Mouse (Mus musculus) adrenal gland, postnatal 10 days (tissue): Measurements from ENCODE around the gene Mgat4b. TPM values are rescaled to one million over a fixed set of nuclear protein-coding genes. Genes with fewer than 3 reads are reported as not detected.
"Not testable (repeated sequence)": the region's sequence is repeated elsewhere in the genome, so short reads cannot be mapped to it uniquely, and the experiment has no call there.

Source experiments
- DNase-seq: peaks from one replicate; pipeline ENCODE4 v3.0.0; 2021; ENCODE audit warnings: mixed read lengths
- long read RNA-seq, 2 experiments: library from polyadenylated mRNA; stranded (forward); transcript quantifications; one replicate each; pipeline ENCODE4 v2.0.0; 2021
- total RNA-seq, 2 experiments: library from RNA; stranded (reverse); gene quantifications; 2 replicates each; pipeline ENCODE4 v1.2.3; 2021

Mgat4b gene
- 100 to 1,000 TPM; 118 to 141 TPM for total RNA-seq
- long read RNA-seq, experiment 1, transcript Mgat4b-201 (15 exons, 2,429 nt) = major isoform, 121 of 210 reads
- long read RNA-seq, experiment 1, partial matches to known transcripts = 48 of 210 reads
- long read RNA-seq, experiment 1, other reads (novel, unspliced or antisense) = 37 of 210 reads
- long read RNA-seq, experiment 2, transcript Mgat4b-201 (15 exons, 2,429 nt) = major isoform, 124 of 161 reads
- long read RNA-seq, experiment 2, partial matches to known transcripts = 12 of 161 reads
- long read RNA-seq, experiment 2, other reads (novel, unspliced or antisense) = 25 of 161 reads

DNA sequence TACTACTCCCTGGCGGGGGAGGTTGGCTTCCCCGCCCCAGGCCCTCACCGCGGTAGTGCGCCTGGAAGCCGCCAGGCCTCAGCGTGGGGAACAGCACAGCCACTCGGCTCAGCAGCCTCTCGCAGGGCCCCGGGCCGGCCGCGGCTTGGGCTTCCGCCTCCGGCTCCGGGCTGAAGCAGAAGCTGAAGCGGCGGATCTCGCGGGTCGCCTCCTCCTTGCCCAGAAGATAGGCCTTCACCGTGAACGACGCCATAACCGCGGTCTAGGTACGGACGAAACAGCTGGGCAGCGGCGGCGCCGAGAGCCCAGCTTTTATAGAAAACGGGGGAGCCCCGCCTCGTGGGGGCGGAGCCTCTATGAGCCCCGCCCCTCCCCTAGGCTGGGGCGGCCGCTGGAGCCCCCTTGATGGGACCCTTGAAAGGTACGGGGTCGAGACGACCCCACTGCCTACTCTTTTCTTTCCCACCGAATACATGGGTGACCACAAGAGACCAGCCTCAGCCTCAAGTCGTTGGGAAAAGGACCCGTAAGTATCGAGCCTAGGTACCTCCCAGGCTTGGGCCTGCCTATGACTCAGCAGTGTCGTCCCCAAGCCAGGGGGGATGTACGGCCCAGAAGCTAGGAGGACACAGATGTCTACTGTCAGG lies at the start of gene Mgat4b, which contains the start of gene Sqstm1:
Gene Mgat4b (plus strand): TSS at position 386 of the 647 bp plus-strand sequence.
Gene Sqstm1 (minus strand): TSS at position 323 of the 647 bp plus-strand sequence.
- peak; percentile 93 for DNase-seq

DNA sequence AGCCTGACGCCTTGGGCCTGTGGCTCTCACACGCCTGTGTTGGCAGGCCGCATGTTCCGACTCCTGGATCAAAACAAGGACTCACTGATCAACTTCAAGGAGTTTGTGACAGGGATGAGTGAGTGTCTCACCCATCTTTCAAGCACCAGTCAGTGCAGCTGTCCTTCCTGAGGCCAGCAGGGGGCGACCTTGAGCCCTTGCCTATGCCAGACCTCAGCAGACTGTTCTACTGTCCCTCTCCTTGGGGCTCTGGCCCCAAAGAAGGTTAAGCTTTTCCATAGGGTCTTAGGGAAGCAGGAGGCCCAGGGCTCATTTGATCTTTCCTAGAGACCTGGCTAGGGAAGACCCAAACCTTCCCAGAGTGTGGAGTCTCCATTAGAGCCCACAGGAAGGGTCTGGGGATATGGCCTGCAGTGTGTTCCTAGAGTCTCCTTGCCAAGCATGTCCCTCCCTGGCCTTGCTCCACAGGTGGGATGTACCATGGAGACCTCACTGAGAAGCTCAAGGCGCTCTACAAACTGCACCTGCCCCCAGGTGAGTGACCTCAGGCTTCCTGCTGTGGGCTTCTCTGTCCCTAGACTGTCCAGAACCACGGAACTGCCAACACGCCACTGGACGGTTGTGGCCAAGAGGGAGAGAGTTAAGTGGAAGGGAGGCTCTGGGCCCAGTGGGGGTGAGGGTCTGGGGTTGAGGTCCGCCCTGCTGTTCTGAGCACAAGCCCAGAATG lies 48.9 kb upstream of the Mgat4b start:
- peak; percentile 80 for DNase-seq

GRCm38 (mm10) chr11:50162338-50163050 lies 48.2 kb upstream of the Mgat4b start:
- DNase-seq = no peak

- no peak for DNase-seq
These were observed 42.3 kb upstream of the Mgat4b start for GRCm38 (mm10) chr11:50168352-50168751.

DNA sequence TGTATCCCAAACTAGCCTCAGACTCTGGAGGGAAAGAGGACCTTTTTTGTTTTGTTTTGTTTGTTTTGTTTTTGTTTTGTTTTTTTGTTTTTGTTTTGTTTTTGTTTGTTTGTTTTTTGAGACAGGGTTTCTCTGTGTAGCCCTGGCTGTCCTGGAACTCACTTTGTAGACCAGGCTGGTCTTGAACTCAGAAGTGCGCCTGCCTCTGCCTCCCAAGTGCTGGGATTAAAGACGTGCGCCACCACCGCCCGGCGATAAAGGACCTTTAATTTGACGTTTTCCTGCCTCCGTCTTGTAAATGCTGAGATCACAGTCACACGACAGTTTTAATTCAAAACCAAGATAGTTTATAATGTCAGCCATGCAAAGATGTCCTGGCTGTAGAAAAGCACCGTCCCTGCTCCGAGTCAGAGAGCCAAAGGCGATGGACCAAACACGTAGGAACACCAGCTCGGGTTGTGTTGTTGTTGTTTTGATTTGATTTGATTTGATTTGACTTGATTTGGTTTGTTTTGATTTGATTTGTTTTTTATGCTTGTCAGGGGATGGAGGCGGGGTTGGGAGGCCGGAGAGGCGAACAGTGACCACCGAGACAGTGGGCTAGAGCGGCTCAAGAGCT lies 36.5 kb upstream of the Mgat4b start, which contains the start of gene Mrnip:
Gene Mrnip (plus strand): TSS at position 334 of the 619 bp plus-strand sequence.
- DNase-seq = not testable (repeated sequence)

GRCm38 (mm10) chr11:50174730-50175187 lies 35.9 kb upstream of the Mgat4b start:
- peak; percentile 99 for DNase-seq

GRCm38 (mm10) chr11:50176351-50176750 lies 34.3 kb upstream of the Mgat4b start:
- no peak for DNase-seq

DNA sequence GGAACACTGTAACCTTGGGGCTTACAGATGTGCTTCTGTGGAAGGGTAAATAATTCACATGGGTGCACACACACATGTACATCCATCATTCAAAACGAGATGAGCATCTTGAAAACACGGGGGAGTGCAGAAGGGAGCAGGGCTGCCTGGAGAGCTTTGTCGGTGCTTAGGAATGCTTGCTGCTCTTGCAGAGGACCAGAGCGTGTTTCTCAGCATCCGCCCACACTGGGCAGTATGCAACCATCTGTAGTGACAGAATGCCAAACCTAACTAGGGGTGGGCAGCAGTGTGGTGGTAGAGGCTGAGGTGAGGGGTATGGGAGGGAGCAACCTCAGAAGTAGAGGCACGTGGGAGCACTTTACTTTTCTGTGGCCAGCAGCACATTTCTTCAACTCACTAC lies 33.6 kb upstream of the Mgat4b start:
- no peak for DNase-seq

DNA sequence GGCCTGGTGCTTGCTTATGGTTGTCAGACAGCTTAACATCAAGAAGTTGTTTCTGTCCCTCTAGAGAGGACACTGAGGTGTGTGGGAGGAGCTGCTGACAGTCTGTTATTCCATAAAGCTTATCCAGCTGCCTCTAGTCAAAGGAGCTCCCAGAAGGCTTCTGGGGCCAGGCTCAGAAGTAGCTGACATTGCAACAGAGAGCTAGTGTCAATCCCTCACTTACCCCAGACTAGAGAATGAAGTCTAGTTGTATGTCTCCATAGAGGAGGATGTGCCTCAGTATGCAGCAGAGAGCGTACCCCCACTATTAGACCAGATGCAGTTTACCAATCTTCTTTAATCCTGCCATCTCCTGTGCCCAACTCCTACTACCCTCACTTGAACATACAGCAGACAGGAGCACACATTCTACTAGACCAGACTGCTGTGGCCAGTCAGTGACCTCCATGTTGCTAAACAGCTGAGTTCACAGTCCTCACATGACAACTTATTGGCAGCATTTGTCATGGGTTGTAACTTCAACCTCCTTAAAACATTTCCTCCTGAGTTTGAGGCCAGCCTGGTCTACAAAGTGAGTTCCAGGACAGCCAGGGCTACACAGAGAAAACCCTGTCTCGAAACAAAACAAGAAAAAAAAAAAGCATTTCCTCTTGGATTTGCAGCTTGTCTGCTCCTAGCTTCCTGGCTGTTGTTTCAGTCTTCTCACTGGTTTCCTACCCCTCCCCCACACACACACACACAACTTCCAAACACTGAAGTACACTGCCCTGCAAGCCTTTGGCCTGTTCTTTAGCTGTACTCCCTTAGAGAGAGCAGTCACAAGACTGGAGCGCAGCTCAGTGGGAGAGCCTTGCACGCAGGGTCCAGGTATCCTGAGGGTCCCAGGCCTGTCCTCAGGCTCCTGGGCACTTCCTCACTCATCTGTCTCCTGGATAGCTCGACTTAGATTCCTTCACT lies 31.9 kb upstream of the Mgat4b start:
- no peak for DNase-seq

DNA sequence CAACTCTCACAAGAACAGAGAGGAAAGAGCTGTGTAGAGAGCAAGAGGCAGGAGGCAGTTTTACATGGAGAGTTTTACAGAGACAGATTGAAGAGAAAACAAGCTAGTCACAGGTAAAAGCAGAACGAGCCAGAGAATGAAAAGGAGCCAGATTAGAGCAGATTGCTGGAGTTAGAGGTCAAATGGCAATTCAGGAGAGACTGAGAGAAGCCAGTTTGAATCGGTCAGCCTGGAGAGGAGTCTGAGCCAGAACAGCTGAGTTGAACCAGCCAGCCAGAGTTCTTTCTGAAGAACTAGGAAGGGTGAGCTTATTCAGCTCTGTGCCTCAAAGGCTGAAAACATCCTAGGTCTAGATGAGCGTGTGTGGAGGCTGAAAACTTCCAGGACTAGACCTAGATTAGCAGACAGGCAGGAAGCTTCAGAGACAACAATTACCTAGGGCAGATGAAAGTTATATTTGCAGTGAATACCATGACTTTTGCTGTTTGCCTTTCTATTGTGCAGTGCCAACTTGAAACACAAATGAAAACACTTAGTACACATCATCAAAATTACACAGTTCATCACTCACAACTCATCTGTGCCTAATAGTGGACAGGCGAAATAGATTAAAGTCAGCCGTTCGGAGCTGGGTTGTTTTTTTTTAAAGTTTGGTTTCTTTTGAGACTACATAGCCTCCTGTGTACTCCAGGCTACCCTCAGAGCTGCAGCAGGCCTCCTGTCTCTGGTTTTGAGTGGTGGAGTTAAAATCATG lies 30.0 kb upstream of the Mgat4b start:
- no peak for DNase-seq

DNA sequence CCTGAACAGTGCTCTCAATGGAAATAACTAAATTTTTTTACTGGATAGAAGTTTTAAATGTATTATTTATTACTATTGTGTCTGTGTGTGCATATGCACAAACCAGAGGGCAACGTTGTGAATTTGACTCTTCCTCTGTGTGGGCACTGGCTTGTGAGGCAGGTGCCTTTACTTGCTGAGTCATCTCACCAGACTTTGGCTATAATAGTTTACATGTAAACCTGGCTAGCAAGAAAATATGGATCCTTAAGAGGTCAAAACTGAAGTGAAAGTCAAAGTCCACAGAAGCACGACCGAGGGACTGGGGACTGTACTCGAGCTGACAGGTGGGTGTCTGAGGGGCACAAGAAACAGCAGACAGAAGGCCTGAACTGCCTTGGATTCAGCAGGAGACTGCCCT lies 28.0 kb upstream of the Mgat4b start:
- no peak for DNase-seq

- no peak for DNase-seq
These were observed 25.9 kb upstream of the Mgat4b start for GRCm38 (mm10) chr11:50184788-50185187.

- DNase-seq = peak; percentile 48
These were observed 22.0 kb upstream of the Mgat4b start for GRCm38 (mm10) chr11:50188682-50189081.

- no peak for DNase-seq
These were observed 20.3 kb upstream of the Mgat4b start for GRCm38 (mm10) chr11:50190362-50190761.

DNA sequence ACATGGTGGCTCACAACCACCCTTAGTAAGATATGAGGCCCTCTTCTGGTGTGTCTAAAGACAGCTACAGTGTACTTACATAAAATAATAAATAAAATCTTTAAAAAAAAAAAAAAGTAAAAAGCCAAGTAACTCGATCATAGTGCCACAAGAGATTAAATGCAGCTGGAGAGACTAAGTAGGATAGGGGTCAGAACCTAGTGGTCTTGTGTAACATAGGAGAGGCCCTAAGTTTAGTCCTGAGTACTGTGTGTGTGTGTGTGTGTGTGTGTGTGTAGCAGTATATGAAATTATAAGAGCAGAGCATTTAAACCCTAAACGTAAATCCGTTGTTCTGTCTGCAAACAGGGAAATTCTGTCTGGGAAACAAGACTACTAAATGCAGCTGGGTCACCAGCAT lies 18.4 kb upstream of the Mgat4b start:
- DNase-seq = no peak

DNA sequence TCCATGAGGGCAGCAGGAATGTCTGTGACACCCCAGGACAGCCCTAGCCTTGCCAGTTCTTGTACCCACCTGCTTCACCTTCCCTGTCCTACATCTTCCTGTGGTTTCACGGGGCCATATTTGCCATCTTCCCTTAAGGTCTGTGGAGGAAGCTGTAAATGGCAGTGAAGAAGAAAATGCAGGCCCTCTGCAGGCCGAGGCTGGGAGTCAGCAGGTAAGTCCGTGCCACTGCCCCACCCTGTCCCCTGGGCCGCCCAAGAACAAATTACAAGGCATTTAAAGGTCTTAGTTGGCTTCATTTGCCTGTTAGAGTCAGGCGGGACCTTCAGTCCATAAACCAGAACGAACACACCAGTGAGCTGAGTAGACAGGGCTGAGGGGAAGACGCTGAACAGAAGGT lies 16.6 kb upstream of the Mgat4b start:
- no peak for DNase-seq

DNA sequence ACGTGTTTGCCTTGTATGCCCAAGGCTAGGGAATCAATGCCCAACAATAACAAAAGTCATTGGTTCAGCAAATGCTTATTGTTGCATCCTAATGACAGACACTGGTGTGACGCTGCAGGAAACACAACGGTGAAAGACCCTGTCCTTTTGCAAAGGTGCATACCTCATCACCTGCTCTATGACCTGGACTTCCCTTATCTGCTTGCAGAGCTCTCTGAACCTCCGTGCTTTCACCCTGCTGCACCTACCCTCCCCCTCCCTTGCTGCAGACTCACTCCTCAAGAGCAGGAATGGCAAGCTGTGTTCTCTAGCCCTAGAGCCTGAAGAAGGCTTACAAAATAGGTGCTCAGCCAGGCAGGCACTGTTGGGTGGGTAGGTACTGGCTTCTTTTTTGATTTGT lies 15.9 kb upstream of the Mgat4b start:
- no peak for DNase-seq

DNA sequence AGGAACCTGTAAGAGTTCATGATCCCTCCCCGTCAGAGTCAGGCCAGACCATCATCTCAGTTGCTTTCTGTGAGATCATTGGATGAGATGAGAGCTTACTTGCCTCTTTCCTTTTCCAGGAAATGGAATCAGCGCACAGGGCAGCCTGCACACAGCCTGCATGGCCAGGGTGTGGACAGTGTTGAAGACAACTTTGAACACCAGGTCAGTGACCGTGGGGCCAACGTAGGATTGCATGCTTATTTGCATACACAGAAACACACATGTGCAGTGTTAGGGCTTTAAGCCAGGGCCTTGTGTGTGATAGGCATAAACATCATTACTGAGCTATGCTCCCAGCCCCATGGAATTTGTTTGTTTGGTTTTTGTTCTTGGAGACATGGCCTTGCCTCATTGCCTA lies 13.2 kb upstream of the Mgat4b start:
- no peak for DNase-seq

- no peak for DNase-seq
These were observed 12.4 kb upstream of the Mgat4b start for GRCm38 (mm10) chr11:50198219-50198846.
